Mouse (Mus musculus) c-Kit-negative CD71-positive TER-119-positive erythroid progenitor cells, embryonic 14.5 days (primary cell): ENCODE results near the gene Erp44.
A peak's percentile ranks its signal among the peaks of the same experiment; 100 is the strongest.

Source experiments
- DNase-seq: peaks from one replicate; pipeline ENCODE4 v3.0.0-alpha.2; 2013; ENCODE audit warnings: low read depth, low spot score

Erp44 gene

DNA sequence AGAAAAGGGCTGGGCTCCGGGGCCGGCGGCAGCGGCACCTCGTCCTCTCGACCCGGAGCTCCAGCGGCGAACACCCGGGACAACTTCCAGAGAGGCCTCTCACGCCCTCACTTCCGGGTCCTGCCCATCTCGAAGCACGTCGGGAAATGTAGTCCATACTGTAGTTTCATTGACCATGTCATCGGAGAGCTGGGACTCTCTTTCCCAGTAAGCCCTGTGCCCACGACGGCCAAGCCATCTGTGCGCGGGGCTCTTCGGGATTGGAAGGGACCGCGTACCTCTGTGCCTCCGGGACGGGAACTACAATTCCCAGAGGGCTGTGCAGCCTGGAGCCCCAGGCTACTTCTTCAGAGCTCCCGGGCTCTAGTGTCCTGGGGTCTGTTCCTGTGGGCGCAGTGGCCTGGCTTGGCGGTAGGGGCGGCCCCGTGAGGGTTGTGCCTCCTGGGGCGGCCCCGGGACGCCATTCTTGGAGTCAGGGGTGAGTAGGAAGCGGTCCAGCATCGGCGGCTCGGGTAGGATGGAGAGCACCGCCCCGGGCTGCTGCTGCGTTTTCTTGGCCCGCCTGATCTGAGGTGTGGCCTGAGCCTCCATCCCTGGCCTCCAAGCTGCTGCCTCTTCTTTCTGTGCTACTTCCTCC lies at the start of gene Erp44, which contains the start of gene Invs:
Gene Erp44 (minus strand): TSS at position 61 of the 637 bp plus-strand sequence.
Gene Invs (plus strand): TSS at position 263 of the 637 bp plus-strand sequence.
- DNase-seq: peak; percentile 91

DNA sequence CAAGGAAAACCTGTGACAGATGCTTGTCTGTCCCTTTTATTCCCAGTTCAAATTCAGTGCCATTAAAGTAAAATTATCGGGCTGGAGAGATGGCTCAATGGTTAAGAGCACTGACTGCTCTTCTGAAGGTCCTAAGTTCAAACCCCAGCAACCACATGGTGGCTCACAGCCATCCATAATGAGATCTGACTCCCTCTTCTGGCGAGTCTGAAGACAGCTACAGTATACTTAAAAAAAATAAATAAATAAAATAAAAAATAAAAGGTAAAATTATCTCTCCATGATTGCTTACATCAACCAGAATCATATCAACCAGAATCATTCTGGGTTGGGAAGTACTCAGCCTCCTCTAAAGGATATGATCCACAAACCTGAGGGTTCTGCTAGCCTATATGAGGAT lies 48.7 kb upstream of the Erp44 start:
- DNase-seq: no peak

DNA sequence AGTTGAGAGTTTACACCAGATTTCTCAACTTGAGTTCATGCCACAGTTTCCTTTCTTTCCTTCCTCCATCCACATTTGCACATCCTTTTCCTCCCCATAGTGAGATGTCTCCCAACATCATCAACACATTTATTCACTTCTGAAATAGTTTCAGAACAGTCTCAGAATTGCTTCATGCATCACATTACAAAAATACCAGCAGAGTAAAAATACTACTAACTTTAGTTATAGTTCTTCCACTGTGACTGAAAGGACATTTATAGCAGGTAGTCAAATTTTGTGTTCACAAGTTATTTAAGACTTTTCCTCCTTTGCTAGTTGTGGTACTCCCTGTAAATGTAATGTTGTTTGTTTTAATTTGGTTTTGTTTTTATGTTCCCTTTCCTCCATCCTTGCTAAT lies 47.8 kb upstream of the Erp44 start:
- no peak for DNase-seq

DNA sequence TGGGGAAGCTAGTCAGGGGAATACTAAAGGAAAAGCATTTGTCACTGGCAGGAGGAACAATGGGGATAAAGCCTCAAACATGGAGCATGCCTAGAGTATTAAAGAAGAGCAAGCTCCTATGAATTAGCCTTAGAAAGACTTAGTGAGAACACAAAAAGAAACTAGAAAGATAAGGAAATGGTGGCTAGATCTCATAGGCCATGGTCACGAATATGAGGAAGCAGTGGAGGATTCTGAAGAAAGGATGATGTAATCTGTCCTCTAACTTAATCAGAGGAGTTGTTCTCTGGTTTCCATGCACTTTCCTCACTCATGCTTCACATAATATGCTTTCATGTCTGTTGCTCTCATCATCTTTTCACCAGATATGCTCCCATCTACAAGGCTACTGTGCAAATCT lies 42.7 kb upstream of the Erp44 start:
- no peak for DNase-seq

DNA sequence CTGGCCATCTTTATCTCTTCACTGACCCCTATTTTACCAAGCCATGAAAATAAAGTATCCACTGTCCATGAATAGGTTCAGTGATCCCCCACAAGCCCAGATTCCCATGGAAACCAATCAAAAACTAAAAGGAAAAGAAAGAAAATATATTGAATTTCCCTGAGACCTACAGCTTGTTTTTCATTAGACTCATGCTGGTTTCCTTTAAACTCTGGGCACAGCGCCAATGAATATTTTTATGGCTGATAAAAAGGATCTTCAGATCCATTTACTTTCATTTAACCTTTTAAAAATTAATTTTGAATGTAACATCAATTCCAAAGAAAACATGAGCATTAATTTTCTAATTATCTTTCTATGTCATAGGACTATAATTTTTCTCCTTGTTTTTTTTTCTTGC lies 41.9 kb upstream of the Erp44 start:
- DNase-seq: no peak

DNA sequence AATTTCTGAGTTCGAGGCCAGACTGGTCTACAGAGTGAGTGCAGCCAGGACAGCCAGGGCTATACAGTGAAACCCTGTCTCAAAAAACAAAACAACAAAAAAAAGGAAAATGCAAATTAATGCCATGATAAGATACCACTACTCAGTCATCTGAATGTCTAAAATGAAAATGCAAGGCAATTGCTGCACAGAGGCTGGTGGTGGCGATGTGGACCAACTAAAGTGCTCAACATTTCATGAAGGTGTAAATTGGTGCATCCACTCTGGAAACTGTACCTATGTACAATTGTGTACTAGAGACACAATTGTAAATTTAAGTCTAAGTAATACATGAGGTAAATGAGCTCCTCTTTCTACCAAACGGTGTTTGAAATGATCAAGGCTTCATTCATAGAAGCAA lies 36.7 kb upstream of the Erp44 start:
- DNase-seq: no peak

DNA sequence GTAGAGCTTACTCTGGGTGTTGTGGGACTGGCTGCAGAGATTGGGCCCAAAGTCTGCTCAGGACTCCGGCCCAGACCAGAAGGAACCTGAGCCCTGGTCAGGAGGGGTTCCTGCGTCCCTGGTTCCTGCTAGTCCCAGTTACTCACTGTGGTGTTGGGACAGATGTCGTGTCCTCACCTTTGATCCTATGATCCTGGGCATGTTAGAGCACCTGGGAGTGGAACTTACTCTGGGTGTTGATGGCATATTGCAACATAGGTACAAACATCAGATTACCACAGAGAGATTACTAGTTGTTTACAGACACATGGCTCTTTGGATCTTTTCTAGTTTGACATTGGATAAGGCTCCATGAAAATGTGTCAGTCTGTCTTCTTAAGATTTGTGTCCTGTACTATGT lies 35.5 kb upstream of the Erp44 start:
- DNase-seq: no peak

DNA sequence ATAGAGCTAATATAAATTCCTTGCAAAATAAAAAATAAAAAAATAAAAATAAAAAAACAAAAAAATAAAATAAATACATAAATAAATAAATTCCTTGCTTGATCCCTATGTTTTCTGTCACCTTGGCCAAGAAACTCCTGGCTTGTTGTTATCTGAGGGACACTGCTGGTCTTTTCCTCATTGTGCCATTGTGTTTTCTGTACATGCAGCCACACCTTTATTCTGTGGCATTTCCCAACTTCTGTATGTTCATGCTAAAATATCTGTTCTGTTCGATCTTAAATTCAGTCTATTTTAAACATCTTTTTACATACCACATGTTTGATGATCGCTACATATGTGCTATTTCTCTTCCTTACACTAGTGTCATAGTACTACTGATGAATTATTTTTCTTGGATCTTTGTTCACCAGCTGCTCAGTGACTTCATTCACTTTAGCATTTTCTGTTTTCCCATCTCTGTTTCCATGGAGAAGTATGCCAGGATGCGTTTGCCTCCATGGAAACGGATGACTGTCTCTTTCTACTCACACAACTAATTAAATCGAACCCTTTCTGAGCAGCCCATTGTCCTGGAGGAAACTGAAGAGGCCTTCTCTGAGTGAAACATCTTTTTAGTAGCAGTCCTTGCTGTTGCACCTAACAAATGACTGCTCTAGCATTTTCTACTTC lies 7.9 kb upstream of the Erp44 start:
- DNase-seq: no peak

DNA sequence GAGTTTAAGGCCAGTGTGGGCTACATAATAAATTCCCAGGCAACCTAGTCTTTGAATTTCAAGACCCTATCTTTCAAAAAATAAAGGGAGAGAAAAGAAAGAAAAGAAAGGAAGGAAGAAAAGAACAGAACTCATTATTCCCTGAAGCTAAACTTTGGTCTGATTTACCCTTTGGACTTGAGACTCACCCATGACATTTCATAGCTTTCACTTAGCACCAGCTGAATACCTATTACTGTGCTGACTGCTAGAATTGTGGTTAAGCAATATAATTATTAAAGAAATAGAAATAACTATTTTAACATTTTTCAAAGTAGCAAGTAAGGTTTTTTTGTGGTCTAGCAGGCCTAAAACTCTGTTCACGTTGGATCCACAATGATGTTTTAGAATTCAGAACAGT lies 1.8 kb upstream of the Erp44 start:
- no peak for DNase-seq

DNA sequence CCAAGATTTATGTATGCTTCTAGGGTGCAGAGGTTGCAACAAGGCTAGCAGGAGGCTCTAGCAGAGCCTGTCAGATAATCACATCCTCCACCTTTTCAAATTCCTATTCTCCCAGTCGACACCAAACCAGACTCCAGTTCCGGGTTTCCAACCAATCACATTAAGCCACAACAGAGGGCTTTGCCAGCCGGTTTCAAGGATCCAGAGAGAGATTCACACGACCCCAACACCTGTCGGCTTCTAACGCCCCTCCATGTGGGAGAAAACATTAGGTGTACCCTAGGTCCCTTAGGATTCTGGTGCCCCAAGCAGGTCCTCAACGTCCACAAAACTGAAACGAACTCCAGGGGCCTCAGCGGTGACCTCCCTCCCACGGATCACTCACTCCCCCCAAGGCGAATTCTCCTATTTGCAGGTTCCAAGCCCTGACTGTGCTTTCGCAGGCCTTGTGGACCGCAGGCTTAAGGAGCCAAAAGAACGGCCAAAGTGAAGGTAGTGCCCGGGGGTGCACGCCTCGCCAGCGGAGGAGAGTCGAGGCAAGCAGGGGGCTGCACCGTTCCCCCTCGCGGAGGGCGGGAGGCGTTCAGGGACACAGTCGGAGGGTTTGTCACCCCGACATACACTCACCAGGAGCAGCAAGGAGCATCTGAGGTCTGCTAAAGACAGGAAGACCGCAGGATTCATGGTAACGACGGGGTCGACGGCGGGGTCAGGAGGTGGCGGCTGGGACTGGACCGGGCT lies 431 bp downstream of the Erp44 start:
- peak; percentile 20 for DNase-seq

DNA sequence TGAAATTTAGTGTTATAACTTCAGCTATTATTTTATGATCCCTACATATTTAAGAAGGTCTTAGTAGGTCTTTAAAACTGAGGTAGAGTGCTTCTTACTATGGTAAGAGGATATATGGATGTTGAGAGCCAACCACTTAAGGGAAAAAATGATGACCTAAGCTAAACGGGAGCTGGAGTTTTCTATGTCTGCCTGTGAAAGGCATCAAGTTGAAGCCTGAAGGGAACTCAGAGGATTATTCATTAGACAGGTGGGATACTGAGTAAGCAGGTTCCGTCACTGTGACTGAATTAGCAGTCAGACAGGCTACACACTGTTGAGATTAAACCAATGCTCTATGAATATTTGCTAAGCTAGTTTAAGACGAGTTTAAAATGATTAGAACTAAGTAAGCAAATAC lies 2.3 kb downstream of the Erp44 start:
- DNase-seq: no peak

DNA sequence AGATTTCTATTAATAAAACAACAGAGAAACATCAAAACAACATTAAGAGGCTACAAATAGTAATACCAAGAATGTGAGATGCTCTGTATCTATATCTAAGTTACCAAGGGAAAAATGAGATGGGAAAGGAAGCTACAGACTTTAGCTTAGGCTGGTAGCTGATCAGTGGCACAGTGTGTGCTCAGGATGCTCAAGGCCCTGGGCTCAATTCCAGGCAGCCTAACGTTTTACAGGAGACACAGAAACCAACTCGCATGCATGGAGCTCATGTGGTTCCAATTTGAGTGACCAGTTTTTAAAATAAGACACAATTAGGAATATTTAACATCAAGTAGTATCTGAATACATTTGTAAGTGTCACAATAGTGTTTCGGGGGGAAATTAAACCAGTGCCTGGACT lies 3.6 kb downstream of the Erp44 start:
- DNase-seq: no peak

DNA sequence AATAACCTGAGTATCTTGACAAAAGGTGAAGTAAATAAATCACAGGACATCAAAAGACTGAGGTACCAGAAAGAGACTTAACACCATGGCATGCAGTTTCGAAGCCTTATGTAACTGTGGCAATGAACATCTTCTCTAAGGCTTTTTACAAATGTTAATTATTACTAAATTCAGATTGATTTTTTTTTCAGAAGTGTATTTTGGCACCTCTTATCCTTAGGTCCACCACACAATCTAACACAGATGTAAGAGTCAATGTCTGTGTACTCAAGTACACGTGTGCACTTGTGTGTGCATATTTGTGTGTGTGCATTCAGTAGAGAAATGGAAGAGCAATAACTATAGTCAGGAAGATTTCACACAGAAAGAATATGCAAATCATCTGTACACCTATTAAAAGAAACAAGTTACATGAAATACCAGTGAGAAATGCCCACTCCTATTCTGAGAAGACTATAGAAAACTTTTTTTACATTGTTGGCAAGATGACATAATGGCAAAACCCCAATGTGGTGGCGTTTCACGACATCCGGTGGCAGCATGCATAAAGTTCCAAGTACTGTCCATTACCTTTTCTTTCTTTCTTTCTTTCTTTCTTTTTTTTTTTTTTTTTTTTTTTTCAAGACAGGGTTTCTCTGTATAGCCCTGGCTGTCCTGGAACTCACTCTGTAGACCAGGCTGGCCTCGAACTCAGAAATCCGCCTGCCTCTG lies 6.1 kb downstream of the Erp44 start:
- DNase-seq: no peak

DNA sequence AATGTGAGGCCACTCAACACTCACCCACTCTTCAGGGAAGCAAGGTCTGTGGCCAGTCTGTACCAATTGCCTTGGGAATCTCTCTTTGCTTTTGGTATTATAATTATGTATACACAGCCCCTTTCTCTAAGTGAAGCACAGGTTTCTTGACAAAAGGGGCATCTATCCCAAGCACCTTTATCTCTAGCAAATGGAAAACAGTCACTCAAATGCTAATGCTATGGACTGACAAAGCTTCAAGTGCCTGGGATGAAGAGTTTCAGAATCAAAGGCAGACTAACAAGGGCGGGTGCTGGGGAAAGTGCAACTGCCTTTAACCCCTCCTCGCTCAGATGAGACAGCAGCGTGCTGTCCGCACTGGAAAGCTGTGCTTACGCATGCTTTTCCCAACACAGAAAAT lies 7.5 kb downstream of the Erp44 start:
- DNase-seq: no peak

DNA sequence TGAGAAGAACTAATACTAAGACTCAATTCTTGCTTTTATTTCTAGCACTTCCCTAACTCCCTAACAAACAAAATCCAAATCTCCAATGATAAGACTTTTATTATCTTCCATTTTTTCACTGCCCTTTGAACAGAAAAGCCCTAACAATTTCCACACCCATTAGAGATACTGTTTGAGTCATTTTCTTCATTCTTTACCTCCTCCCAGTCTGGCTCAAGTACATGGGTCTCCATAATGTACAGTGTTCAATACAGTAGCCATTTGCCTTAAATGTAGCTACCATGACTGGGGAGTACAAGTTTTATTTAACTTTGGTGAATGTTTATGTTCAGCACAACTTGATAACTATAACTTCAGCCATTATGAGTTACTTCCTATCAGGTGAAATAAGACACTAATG lies 8.8 kb downstream of the Erp44 start:
- DNase-seq: no peak

DNA sequence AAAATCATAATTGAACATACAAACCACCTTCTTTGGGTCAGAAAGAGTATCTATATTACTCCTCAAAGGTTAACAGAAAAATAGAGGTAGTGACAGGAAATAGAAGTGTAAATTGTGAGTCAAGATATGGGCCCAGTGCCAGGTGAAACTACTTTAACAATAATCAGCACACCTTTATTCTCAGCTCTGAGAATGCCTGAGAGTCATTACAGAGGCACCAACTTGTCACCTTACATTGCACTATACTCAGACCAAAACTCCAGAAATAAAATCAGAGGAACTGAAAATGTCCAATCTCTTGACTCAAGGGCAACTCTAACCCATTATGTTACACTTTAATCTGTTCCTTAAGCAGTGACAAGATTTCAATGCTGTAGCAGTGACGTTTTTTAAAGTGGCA lies 11.2 kb downstream of the Erp44 start:
- DNase-seq: no peak

DNA sequence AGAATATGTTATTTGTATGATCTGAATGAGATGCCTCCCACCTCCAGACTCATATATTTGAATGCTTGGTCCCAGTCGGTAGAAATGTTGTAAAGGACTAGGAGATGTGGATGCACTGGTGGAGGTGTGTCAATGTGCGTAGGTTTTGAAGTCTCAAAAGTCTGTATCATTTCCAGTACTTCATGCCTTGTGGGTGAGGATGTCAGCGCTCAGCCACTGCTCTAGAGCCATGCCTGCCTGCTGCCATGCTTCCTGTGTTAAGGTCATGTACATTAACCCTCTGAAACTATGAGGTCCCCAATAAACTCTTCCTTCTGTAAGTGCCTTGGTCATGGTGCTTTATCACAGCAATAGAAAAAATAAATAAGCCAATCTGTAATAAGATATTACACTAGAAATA lies 11.7 kb downstream of the Erp44 start:
- DNase-seq: no peak

DNA sequence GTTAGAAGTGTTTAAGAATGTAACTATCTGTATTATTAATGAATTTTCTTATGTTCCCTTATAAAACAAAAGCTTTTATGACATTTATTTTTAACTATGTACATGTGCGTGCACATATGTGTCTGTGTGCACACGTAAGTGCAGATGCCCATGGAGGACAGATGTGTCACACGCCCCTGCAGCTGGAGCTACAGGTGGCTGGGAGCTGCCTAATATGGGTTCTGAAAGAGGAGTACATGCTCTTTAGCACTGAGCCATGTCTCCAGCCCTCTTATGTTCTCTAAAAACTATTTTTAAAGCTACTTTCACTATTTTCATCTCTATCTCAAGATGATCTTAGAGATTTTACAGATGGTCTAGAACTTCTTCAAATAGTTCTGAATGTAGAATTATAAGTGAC lies 21.3 kb downstream of the Erp44 start:
- DNase-seq: no peak

DNA sequence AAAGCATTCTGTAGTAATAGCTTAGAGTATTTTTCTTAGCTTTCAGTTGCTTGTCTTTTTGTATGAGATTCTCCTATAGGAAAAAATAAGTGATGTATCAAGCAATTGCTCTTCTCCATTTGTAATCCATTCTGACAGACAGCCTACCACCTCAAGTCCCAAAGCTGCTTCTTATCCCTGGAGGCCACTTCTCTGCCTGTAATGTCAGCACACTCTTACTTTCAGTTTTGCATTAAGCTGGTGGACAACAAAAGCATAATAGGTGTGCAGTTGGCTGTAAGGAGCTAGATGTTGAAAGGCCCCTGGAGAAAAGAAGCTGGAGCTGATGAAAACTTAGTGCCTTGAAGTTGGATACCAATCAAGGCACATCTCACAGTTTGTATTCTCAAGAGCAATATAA lies 26.1 kb downstream of the Erp44 start:
- DNase-seq: no peak

DNA sequence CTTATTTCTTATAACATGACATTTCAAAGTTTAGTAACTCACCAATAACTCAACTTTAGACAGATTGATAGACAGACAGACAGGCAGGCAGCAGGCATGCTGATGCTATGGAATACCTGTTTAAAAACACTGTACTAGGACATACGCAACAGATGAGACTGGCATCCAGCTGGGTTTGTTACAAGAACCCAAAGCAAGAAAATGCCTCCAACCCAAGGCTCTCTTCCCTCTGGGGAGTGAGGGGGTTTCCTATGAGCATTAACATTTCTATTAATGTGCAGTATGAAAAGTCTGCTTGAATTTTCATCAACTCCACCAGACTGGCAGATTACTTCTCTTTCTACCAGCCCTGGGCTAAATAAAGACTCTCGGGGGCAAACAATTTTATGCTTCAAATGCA lies 35.1 kb downstream of the Erp44 start:
- no peak for DNase-seq

DNA sequence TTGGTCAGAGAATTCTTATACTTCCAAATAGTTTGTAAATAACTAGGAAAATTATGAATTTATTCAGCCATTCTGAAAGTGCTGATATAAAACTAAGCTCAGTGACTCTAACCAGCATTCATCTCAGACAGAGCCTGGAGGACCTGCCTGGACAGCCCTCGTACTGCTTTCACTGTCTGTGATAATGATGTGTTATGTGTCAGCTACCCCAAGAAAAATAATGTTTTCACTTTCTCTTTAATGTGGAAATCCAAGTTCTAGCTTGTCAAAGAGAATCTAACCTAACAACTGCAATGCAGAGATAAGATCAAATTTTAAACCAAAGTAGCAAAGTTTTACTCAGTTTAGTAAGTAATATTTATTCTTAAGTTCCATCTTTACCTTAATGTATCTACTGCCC lies 35.6 kb downstream of the Erp44 start:
- no peak for DNase-seq

DNA sequence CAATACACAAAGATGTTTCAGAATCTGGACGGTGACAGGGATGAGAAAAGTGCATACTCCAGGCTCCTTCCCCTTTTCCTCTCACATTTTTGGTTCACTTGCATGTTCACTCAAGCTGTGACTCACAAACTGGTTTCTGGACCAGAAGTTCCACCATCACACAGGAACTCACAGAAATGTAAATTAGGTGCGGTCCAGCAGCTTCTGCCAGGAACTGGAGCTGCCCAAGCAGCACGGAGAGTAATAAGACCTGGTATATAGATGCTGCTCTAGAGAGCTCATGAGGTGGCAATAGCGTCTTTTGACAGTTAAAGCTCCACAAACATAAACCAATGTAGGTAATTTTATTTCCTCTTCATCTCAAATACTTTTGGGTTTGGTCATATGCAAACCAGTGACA lies 36.9 kb downstream of the Erp44 start:
- DNase-seq: no peak
